Mouse (Mus musculus): Measurements from ENCODE around the gene Exoc3l2.
A peak's percentile ranks its signal among the peaks of the same experiment; 100 is the strongest.

The Exoc3l2 gene

DNA sequence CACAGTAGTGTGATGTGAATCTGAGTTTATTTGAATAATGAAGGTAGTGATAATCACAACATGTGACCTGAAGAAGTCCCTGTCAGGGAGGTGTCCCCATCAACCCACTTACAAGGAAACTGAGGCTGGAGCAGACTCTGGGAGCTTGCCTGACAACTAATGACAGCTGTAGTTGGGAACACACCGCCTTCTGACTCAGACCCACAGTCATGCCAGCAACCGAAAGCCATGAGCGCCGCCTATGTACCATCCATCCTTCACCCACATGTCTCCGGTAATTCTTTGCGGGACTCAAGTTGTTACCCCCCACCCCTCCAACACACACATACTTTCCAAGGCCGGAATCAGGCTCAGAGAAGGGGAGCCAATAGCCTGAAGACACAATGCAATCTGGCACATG, 6.5 kb upstream of the Exoc3l2 start:
- DNase-seq (ENCODE audit: low read depth, low spot score) = no peak

DNA sequence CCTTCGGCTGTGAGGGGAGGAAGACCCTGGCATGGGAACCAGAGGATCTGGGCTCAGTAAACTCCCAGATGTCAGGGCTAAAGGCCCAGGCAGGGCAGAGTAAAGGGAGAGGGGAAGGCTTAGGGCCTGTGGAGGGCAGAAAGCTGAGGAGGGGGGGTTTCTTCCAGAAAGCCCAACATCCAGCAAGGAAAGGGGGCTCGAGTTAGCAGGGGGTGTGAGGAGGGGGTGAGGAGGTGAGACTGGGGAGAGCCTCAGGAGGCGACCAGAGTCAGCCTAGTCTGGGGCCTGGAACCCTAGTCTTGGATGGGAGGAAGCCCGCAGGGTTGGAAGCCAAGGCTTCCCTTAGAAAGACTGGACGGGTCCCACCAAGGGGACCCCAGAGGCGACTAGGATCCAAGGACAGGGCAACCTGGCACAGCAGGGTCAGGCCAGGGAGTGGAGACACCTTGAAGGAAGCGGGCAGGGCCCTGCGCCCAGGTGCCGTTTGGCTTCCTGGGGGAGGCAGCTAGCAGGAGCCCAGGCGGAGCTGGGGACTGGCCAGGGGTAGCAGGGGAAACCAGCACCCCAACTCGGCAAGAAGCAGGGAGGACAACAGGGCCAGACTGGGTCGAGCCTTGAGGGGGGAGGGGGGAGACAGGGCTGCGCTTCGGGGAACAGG, 5.6 kb upstream of the Exoc3l2 start:
- no peak for DNase-seq (ENCODE audit: low read depth, low spot score)

DNA sequence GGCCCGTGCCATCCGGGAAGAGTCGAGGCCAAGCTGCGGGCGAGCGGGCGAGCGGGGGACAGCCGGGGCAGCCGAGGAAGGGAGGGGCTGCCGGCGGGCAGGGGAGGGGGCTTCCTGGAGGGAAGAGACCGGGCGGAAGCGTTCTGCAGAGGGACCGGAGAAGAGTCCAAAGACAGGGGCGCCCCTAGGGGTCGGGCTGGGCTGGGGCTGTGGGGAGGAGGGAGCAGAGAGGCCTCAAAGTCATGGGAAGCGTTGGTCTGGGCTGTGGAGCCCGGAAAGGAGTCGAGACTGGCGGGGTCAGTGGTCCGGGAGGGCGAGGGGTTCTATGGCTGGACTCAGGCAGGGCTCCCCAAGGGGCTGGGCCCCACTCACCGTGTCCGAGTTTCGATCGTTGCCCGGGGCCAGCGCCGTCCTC, 5.1 kb upstream of the Exoc3l2 start:
- peak; percentile 55 for DNase-seq (ENCODE audit: low read depth, low spot score)

DNA sequence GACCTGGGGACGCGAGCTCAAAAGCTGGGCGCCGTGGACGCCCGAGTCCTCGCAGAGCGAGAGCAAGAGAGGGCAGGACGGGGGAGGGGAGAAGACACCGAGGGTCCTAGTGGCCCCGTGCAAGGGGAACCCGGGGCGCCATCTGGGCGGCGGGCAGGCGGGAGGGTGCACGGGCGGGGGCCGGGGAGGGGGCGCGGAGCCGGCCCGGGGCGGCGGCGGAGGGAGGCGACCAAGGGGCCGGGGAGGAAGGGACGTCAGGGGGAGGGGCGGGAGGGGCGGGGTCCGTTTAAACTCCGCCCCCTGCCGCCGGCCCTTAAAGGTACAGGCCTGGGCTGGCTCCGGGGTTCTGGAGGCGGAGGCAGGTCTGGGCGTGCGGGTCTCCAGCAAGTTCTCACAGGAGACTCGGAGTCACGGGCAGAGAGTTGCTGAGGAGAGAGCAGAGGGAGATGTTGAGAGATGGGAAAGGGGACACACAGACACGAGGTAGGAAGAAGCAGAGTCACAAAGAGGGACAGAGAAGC, 4.5 kb upstream of the Exoc3l2 start, which contains the start of gene Mark4:
Gene Mark4 (minus strand): TSS at position 231 of the 521 bp plus-strand sequence.
- peak; percentile 83 for DNase-seq (ENCODE audit: low read depth, low spot score)

DNA sequence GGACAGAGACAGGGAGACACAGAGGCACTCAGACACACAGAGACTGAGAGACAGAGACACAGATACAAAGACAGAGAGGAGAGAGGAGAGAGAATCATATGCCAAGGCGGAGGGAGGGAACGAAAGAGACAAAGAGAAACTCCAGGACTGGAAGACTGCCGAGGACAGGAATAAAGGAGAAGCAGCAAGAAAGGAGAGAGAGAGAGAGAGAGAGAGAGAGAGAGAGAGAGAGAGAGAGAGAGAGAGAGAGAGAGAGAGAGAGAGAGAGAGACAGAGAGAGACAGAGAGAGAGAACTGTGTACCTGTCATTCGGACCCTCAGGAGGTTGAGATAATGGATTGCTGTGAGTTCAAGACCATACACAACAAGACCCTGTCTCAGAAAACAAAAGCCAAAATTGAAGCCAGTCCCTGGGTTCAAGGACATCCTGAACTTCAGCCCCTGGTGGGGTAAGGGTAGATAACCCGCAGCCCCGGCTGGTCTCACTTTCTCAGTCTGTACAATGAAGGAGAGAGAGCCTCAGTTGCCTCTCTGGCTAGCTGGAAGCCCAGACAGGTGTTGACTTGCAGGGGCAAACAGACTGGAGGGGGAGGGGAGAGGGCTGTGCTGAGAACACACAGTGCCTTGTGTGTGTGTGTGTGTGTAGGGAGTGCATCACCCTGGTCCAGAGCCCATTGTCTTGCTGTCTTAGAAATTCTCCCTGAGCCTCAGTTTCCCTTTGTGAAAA, 3.8 kb upstream of the Exoc3l2 start:
- no peak for DNase-seq (ENCODE audit: low read depth, low spot score)

DNA sequence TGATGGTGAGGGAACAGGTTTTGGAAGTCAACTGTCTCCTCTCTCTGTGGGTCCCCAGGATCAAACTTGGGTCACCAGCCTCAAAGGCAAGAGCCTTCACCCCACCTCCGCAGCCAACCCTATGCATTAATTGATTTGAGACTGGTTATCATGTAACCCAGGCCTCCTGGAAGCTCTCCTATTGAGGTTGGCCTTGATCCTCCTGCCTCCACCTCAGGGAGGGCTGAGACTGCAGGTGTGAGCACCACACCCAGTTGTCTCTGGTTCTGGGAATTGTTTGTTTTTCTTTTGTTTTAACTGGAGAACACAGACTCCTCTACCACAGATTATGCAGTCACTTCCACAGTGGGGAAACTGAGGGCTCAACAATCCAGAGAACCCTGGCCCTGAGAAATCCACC, 2.6 kb upstream of the Exoc3l2 start:
- no peak for DNase-seq (ENCODE audit: low read depth, low spot score)

DNA sequence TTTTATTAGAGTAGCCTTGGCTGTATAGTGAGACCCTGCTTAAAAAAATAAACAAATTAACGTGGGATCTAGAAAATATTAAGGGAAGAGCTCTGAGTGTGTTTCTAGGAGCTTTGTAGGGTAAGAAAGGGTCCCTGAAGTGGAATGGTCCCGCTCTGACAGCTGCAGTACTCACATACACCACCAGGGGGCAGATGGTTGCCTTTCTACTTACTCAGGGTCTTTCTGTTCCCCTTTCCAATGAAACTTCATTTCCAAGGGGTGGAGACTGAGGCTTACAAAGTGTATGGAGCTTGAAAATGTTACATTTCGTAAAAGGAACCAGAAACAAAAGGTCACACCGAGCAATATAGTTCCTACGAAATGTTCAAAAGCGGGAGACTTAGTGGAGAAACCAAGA, 1.6 kb upstream of the Exoc3l2 start:
- DNase-seq (ENCODE audit: low read depth, low spot score) = peak; percentile 71

DNA sequence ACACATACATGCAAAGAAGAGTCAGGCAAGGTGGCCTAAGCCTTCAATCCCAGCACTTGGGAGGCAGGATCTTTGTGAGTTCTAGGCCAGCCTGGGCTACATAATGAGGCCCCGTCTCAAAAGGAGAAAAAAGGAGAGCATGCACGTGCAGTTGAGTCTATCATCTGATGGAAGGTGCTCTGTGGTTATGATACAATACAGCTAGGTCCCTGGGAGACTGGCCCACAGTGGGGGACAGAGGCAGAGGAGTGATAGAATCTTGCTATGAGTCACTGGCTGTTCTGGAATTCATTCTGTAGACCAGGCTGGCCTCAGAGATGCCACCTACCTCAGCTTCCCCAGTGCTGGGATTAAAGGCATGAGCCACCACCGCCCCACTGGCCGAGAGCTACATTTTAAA, 688 bp upstream of the Exoc3l2 start:
- no peak for DNase-seq (ENCODE audit: low read depth, low spot score)

DNA sequence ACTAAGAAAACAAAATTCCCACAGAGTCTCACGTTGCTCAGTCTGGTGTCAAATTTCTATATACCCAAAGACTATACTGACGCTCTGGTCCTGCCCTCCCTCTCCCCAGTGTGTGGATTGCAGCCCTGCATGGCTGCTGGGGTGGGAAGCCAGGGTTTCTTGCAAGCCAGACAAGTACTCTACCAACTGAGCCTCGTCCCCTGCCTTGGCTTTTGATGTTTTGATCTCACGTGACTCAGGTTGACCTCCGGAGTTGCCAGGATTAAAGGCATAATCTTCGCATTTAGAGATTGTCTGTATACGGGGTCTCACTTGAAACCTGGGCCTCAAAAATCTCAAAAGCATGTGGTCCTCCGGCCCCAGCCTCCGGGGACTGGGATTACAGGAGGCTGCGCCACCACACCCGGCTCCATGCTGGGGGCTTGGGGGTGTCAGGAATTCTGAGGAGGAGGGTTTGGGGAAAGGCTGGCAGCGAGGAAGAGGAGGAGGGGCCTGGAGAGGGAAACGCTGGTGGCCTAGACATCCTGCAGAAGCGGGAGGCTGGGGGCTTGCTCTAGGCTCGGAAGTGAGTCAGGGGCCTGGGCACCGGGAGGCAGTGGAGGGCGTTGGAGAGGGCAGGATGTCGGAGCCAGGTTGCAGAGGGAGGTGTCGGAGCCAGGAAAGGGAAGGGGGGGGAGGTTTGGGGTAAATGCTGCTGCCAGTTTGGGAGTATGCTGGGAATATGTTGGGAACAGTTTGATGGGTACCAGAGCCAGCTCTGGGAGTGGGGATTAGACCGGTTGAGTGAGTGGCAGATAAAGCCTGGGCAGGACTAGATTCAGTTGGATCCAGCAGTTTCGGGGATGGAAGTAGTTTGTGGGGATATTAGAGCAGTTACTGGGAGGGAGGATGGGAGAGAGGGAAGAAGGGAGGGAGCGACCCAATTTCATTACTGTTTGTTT, 1.5 kb downstream of the Exoc3l2 start:
- DNase-seq (ENCODE audit: low read depth, low spot score) = no peak

DNA sequence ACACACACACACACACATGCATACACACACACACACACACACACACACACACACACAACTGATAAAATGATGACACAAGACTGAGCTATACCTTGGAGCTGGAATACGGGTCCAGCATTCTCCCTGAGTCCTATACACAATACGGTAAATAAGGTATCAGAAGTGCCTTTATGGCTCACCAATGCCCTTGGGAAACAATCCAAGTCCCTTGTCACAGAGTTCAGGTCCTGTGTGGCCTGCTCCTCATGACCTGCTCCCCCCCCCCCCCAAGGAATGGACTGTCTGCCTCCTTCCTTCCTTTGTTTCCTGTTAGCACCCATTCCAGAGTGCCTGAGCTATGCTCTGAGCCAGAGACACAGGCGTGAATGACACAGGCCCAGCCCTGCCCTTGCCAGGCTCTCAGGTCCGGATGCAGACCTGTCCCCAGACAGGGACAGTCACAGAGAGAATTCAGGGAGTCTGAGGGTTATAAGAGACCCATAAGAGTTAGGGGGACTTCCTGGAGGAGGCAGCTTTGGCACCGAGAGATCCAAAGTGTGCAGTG, 3.5 kb downstream of the Exoc3l2 start:
- DNase-seq (ENCODE audit: low read depth, low spot score) = no peak

DNA sequence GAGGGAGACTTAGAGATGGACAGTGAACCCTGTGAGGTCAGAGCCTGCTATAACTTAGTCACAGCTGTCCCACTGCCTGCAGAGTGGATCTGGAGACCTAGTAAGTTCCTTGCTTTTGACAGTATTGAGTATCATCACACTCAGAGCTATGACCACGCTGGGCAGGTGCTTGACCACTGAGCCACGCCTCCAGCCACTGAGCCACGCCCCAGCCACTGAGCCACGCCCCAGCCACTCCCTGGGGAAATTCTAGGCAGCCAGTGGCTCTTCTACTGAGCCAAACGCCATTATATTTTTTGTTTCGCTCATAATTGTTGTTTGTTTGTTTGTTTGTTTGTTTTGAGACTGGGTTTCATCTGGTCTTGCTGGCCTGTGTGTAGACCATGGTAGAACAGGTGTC, 4.5 kb downstream of the Exoc3l2 start:
- no peak for DNase-seq (ENCODE audit: low read depth, low spot score)

DNA sequence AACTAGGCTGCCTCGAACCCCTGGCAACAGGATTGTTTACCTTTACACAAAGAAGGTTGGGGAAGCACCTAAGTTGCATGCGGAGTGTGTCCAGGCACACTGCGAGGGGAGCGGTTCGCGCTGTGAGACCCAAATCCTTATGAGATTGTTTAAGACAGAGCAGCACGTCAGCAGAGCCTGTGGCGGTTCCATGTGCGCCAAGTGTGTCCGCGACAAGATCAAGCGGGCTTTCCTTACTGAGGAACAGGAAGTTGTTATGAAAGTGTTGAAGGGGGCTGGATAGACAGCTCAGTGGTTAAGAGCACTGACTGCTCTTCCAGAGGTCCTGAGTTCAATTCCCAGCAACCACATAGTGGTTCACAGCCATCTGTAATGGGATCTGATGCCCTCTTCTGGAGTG, 5.1 kb downstream of the Exoc3l2 start:
- DNase-seq (ENCODE audit: low read depth, low spot score) = no peak

DNA sequence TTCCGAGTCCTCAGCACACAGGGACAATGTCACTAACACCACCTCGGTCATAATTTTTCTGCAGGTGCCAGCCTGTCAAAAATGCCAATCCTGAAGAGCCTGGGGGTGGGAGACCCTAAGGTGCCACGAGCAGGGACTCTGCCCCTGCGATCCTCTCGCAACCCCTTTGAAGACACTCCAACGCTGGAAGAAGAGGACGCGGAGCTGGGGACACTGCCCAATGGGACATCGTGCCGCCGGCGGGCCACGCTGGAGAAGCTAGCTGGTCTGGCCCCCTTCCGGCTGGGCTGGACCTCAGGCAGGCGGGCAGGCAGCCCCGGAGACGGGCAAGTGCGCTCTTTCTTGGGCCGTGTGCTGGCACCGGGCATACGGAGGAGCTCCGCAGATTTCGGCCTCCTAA, 6.3 kb downstream of the Exoc3l2 start:
- no peak for DNase-seq (ENCODE audit: low read depth, low spot score)

DNA sequence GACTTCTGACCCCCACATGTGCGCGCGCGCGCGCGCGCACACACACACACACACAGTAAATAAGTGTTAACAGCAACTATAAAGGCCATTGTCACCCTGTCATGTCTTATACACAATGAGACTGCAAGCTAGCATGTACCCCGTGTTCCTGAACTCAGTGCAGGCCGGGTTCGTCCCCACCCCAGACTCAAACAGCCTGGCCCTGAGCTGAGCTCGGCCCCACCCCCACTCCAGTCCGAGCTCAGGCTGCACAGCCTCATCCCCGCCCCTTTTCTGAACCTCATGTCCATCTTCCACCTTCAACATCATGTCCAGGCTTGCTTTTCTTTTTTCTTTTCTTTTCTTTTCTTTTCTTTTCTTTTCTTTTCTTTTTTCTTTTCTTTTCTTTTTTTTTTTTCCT, 7.2 kb downstream of the Exoc3l2 start:
- no peak for DNase-seq (ENCODE audit: low read depth, low spot score)

DNA sequence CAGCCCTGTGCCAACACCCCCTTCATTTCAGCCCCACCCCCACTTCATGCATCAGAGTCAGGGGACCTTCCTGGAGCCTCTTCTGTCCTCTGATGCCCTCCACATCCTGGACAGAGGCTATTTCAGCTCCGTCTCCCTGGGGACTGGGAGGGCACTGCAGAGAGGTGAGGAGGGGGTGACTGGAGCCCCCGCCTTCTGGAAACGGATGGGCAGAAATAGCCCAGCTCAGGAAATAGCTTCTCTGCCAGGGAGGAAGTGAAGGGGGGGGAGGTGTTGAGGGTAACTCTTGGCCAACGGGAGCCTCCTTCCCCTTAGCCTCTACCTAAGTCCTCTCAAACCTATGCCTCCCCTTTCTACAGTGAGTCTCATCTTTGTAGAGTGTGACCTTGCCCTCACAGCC, 9.3 kb downstream of the Exoc3l2 start:
- no peak for DNase-seq (ENCODE audit: low read depth, low spot score)

DNA sequence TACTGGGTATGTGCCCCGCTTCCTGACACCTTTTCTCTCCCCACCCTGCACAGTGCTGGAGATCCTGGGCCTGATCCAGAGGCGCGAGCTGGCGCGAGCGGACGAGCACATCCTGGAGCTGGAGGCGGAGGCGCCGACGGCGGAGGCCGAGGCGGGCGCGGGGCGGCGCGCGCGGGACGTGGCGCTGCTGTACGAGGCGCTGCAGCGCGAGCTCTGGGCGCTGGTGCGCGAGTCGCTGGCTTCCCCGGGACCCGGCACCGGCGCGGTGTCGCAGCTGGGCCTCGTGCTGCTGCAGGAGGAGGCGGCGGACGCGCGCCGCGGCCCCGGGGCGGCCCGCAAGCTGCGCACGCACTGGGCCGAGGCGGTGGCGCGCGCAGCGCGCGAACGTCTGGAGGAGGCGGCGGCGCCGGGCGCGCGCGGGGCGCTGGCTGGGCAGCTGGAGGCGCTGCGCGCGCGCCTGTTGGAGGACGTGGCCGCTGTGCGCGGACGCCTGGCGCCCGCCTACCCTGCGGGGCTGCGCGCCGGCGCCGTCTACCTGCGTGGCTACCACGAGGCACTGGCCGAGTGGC, 10.8 kb downstream of the Exoc3l2 start:
- DNase-seq (ENCODE audit: low read depth, low spot score) = no peak

DNA sequence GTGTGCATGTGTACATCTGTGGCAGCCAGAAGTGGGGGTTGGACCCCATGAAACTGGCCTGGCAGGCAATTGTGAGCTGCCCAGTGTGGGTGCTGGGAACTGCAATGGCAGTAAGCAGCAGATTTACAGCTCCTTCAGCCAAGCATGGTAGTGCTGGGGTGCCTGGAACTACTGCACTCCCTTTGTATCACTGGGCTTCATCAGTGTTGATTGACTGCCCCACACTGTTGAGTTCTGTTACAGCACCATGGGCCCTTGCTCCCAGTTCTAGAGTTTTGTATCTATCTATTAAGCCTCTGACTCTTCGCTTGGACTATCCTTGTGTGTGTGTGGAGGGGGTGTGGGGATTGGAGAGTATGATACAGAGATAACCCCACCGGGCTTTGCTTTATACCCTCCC, 14.0 kb downstream of the Exoc3l2 start:
- no peak for DNase-seq (ENCODE audit: low read depth, low spot score)

DNA sequence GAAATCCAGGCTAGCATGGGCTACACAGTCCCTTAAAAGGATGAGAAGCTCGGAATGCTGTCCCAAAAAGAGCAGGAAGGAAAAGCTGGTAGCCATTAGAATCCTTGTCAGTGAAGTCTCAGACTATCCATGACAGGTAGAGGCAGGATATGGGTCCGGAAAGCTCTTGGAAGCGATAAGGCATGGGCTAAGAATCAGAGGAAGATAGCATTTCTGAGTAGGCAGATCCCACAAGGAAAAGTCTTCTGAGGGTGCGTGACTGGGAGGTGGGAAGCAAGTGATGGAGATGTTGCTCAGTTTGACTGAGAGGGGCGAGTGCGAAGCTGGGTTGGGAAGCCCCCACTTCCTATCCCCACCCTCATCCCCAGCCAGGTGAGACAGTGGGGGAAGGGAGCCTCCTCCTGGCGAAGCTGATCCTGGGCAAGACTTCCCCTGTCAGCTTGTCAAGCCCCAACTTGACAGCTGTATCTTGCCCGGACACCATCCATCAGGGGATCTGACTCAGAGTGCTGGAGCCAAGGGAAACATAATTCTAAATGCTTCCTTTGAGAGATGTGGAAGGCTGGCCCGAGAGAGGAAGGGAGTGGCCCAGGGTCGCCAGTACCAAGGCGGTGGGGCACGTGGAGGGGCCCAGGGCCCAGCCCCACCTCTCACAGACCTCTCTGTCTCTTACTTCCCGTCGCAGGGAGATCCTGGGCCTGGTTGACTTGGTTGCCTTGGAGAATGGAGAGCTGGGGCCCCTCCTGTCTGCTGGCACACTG, 14.7 kb downstream of the Exoc3l2 start:
- no peak for DNase-seq (ENCODE audit: low read depth, low spot score)

DNA sequence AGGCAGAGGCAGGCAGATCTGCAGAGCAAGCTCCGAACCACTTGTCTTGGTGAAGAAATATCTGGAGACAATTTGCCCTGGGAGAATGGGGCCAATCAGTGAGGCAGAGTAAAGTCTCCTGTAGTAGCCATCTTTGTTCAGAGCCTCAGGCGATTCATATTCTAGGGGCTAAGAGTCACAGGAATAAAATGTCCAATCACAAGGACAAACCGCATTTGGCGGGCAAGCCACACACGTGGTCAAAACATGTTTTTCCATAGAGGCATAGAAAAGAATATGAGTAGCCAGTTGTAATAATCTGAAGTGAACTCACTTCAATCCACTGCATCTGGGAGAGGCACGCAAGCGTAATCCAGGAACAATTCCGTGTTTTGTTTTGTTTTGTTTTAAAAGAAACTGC, 20.1 kb downstream of the Exoc3l2 start:
- peak; percentile 58 for DNase-seq (ENCODE audit: low read depth, low spot score)

DNA sequence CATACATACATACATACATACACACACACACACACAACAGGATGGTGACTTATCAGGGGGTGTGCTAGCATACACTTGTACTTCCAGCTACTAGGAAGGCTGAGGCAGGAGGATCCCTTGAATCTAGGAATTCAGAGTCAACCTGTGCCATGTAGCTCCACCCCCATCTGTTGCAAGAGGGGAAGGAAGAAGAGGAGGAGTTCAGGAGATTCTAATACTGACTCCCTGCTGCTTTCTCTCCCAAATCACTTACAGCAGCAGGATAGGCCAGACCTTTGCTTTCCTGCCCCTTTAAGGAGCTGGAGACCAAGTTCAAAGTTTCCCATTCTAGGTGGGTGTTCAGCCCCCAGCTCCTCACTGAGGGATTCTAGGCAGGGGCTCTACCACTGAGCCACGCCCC, 22.4 kb downstream of the Exoc3l2 start:
- no peak for DNase-seq (ENCODE audit: low read depth, low spot score)

DNA sequence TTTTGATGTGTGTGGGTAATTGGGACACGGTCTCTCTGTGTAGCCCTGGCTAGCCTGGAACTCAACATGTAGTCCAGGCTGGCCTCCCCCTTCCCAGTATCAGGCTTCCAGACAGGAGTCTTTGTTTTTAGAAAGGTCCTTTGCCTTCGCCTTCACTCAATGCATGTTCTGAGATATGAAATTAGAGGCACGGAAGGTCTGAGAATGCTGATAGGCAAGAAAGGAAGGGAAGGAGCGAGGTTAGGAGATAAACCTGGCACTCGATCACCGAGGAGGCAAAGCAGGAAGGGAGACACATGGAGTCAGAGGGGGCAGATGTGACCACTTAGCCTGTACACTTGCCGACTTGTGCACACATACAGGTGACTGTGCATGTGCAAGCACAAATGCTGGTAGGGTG, 23.4 kb downstream of the Exoc3l2 start:
- DNase-seq (ENCODE audit: low read depth, low spot score) = no peak
